Mouse (Mus musculus): ENCODE results near the gene Calcrl. TPM values are rescaled to one million over a fixed set of nuclear protein-coding genes. Genes with fewer than 3 reads are reported as not detected.

The Calcrl gene
- polyA plus RNA-seq, 1 experiment from 2014 or later = 12.7 TPM

DNA sequence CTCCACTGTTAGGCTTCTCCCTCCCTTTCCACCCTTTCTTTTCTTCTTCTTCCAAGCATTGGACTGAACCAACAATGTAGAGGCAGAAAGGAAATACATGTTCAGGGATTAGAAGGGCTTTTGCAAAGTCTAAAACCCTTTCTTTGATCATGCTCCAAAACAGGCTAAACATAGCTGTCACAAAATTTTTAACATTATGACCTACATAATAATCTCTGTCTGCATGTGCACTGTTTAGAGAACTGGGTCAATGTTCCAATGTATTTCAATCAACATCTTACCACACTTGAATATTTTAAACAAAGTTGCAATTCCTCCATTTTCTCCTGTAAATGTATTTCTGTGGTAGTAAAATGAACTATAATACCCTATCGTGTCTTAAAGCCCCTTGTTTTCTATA, 20.3 kb upstream of the Calcrl start:
- Histone ChIP-seq H3K4me3 (replicated peaks) (no peak overlapping the region), H3K9me3 (no peaks in the 10 kb centered on the region), H3K27me3 (no peaks in the 10 kb centered on the region), H3K4me1 (replicated peaks) (no peaks in the 10 kb centered on the region), H3K9ac (replicated peaks) (no peak overlapping the region), H3K4me2 (no peak overlapping the region), H3K27ac (no peak overlapping the region), H3K36me3 (no peaks in the 10 kb centered on the region)
- ATAC-seq (ENCODE audit: insufficient number of reproducible peaks, insufficient read depth, low FRiP score, low TSS enrichment, low read depth) = no peak
- WGBS = 89% methylated on average over 1 of the region's 1 CpGs

DNA sequence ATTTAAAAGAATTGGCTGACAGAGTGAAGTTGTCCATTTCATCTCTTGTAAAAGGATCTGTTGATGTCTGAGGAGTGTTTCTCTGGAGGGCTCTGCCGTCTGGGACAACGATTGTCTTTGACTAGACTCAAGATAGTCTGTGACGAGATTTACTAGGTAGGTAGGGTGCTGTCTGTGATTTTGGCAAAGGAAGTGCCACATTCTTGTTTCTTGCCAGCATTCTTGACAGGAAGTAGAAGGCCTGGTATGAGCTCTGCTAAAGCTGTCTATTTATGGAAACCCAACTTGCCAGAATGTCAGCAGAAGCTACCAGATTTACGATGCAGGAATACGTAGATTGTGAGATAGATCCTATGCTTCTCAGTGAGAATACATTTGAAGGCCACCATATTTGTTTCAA, 16.7 kb upstream of the Calcrl start:
- H3K36me3 ChIP-seq = no peaks in the 10 kb centered on the region
- ATAC-seq (ENCODE audit: insufficient number of reproducible peaks, insufficient read depth, low FRiP score, low TSS enrichment, low read depth) = no peak
- H3K4me1 ChIP-seq (replicated peaks) = no peaks in the 10 kb centered on the region
- no peaks in the 10 kb centered on the region for H3K9me3 ChIP-seq
- no peaks in the 10 kb centered on the region for H3K27me3 ChIP-seq
- WGBS = 85% methylated on average over 5 of the region's 5 CpGs
- no peak overlapping the region for H3K4me2 ChIP-seq
- no peak overlapping the region for H3K4me3 ChIP-seq (replicated peaks)
- H3K27ac ChIP-seq = no peak overlapping the region
- H3K9ac ChIP-seq (replicated peaks) = no peak overlapping the region

DNA sequence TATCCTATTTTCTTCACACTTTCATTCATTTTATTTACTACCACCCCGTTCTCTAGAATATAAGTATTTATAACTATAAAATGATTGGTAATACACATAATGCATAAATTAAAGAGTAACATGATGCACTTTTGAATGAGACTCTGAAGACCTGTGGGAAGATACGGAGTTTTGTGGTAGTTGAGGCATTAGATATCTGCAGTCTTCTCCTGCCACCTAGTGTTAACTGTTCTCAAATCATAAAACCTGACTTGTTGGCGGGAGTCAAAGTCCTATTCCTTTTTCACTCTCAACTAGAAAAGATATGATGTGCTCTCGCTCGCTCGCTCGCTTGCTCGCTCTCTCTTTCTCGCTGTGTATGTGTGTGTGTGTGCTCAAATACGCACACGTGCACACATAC, 4.5 kb upstream of the Calcrl start:
- Histone ChIP-seq H3K9ac (replicated peaks) (no peak overlapping the region), H3K4me1 (replicated peaks) (peaks cover 3% of the 10 kb centered on the region), H3K27me3 (no peaks in the 10 kb centered on the region), H3K4me2 (no peak overlapping the region), H3K4me3 (replicated peaks) (no peak overlapping the region), H3K36me3 (no peaks in the 10 kb centered on the region), H3K27ac (no peak overlapping the region), H3K9me3 (no peaks in the 10 kb centered on the region)
- WGBS = 59% methylated on average over 11 of the region's 11 CpGs
- no peak for ATAC-seq (ENCODE audit: insufficient number of reproducible peaks, insufficient read depth, low FRiP score, low TSS enrichment, low read depth)

DNA sequence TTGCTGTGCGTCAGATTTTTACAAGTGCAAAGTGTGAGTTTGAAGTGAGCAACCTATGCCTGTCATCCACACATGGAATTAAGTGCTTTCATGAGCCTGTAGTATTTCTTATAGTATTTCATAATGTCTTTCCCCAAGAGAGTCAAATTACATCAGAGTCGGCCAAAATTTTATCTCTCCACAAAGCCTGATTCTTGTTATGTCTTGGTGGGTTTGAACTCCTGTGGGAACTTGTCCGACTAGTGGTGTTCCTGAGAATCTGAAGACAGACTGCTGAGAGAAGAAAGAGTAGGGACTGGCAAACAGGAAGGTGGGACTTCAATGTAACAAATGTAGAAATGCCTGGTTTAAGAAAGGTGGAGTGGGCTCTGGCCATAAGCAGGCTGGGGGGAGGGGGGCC, 3.6 kb upstream of the Calcrl start:
- Histone ChIP-seq H3K36me3 (no peaks in the 10 kb centered on the region), H3K9me3 (no peaks in the 10 kb centered on the region), H3K4me3 (replicated peaks) (no peak overlapping the region), H3K9ac (replicated peaks) (no peak overlapping the region), H3K4me2 (no peak overlapping the region), H3K27ac (no peak overlapping the region), H3K27me3 (no peaks in the 10 kb centered on the region), H3K4me1 (replicated peaks) (peaks cover 3% of the 10 kb centered on the region)
- WGBS = 45% methylated on average over 3 of the region's 3 CpGs
- no peak for ATAC-seq (ENCODE audit: insufficient number of reproducible peaks, insufficient read depth, low FRiP score, low TSS enrichment, low read depth)

DNA sequence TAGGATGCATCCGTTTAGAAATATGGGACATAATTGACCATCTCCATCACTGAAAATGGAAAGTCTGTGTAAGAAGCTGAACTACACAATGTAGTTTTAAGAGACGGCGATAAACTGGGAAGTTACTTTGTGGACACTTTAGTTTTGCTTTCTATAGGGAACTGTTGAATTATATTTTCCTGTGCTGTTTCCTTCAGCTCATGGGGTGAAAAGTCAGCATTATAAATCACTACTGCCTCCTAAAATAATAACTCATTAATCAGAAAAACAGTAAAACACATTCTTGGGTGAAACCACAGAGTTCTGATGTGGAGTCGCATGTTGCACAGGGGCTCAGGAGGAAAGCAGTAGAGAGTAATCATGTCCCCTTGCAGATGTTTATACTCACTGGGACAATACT, 1.3 kb upstream of the Calcrl start:
- no peak overlapping the region for H3K4me2 ChIP-seq
- no peak overlapping the region for H3K9ac ChIP-seq (replicated peaks)
- H3K9me3 ChIP-seq = no peaks in the 10 kb centered on the region
- 67% methylated on average over 4 of the region's 4 CpGs for WGBS
- no peak for ATAC-seq (ENCODE audit: insufficient number of reproducible peaks, insufficient read depth, low FRiP score, low TSS enrichment, low read depth)
- no peak overlapping the region for H3K27ac ChIP-seq
- no peak overlapping the region for H3K4me3 ChIP-seq (replicated peaks)
- H3K27me3 ChIP-seq = no peaks in the 10 kb centered on the region
- H3K36me3 ChIP-seq = no peaks in the 10 kb centered on the region
- H3K4me1 ChIP-seq (replicated peaks) = peaks cover 3% of the 10 kb centered on the region

DNA sequence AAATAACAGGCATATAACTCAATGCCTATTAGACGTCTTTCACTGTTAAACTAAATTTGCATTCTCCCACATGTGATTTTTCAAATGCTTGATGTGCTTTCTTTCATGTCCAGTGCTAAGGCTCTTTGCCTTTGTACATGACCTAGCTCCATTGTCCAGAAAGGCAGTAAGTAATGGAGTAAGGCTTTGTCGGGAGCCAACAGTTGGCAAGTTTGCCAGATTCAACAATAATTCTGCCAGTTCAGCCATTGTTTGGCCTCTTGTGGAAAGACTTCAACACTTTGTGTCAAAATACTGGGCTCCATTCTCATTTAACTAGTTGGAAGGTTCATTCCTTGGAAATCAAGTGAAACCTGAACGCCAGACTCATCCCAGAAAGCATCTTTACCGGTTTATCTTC, 8.7 kb downstream of the Calcrl start:
- no peak overlapping the region for H3K4me2 ChIP-seq
- no peaks in the 10 kb centered on the region for H3K9me3 ChIP-seq
- no peak overlapping the region for H3K4me3 ChIP-seq (replicated peaks)
- 90% methylated on average over 4 of the region's 4 CpGs for WGBS
- H3K27ac ChIP-seq = no peak overlapping the region
- ATAC-seq (ENCODE audit: insufficient number of reproducible peaks, insufficient read depth, low FRiP score, low TSS enrichment, low read depth) = no peak
- H3K4me1 ChIP-seq (replicated peaks) = no peaks in the 10 kb centered on the region
- no peaks in the 10 kb centered on the region for H3K36me3 ChIP-seq
- no peaks in the 10 kb centered on the region for H3K27me3 ChIP-seq
- H3K9ac ChIP-seq (replicated peaks) = no peak overlapping the region

DNA sequence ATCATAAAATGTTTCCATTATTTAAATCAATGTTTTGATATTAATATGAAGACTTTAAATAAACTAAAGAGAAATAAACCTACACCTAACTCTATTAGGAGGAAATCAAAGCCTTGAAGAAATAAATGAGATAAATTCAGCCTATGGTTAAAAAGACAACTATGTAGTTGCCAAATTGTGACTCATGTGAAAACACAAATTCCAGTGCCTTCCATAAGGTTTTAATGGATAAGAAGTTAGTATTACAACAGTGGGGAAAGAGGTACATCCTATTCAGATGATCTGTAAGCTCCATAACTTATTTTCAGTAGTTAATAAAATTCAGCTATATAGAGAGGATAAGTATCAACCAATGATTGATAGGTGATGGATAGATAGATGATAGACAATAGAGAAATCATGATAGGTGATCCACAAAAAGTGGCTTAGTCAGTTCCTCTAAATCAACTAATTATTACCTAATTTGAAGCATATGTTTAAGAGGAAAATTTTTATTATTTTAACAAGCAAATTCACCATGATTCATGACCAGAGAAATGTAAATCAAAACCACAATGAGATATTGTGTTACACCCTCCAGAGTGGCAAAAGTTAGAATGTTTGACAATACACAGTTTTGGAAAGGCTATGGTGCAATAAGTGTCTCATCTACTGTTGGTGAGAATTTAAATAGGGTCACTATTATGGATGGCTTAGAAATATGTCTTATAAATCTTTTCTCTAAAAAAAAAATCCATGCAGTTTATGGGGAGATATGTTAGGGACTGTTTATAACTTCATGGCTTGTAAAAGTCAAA, 15.2 kb downstream of the Calcrl start:
- Histone ChIP-seq H3K4me1 (replicated peaks) (no peaks in the 10 kb centered on the region), H3K4me2 (no peak overlapping the region), H3K4me3 (replicated peaks) (no peak overlapping the region), H3K9ac (replicated peaks) (no peak overlapping the region), H3K36me3 (no peaks in the 10 kb centered on the region), H3K27ac (no peak overlapping the region), H3K27me3 (no peaks in the 10 kb centered on the region), H3K9me3 (no peaks in the 10 kb centered on the region)
- no peak for ATAC-seq (ENCODE audit: insufficient number of reproducible peaks, insufficient read depth, low FRiP score, low TSS enrichment, low read depth)

DNA sequence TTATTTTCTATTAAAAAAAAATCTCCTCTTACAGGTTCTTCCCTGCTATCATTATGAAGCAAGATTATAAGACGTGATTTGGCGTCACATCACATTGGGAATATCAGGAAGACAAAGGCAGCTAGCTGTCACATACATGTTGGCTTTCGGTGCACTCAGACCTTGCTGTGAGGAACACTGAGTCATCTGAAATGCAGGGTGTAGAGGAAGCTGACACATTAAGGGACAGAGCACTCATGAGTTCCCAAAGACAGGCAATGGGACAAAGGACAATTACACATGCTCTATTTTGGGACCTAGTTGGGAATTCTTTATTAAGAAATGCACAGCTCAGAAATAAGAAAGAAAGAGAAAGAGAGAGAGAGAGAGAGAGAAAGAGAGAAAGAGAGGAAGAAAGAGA, 20.4 kb downstream of the Calcrl start:
- no peak overlapping the region for H3K9ac ChIP-seq (replicated peaks)
- no peak for ATAC-seq (ENCODE audit: insufficient number of reproducible peaks, insufficient read depth, low FRiP score, low TSS enrichment, low read depth)
- 91% methylated on average over 3 of the region's 3 CpGs for WGBS
- no peaks in the 10 kb centered on the region for H3K27me3 ChIP-seq
- no peaks in the 10 kb centered on the region for H3K9me3 ChIP-seq
- no peak overlapping the region for H3K4me3 ChIP-seq (replicated peaks)
- H3K4me1 ChIP-seq (replicated peaks) = no peaks in the 10 kb centered on the region
- no peaks in the 10 kb centered on the region for H3K36me3 ChIP-seq
- H3K4me2 ChIP-seq = no peak overlapping the region
- H3K27ac ChIP-seq = no peak overlapping the region

DNA sequence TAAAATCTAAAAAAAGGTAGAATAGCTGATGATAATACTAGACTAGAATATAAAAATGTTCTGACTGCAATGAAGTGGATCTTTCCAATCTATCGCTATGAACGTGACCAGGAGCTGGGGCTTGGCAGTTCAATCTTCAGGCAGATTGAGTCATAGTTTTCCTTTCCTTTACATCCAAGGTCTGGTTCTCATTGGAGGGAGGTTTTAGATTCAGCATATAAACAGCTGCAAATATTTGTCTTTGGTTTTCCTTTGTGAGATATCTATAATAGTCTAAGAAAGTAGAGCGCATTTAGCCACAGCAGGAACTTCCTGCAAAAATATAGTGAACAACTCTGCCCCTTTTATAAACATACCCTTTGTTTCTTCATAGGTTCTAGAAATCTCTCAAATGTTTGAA, 22.5 kb downstream of the Calcrl start:
- no peak overlapping the region for H3K27ac ChIP-seq
- no peaks in the 10 kb centered on the region for H3K4me1 ChIP-seq (replicated peaks)
- no peak overlapping the region for H3K4me3 ChIP-seq (replicated peaks)
- no peak for ATAC-seq (ENCODE audit: insufficient number of reproducible peaks, insufficient read depth, low FRiP score, low TSS enrichment, low read depth)
- no peaks in the 10 kb centered on the region for H3K27me3 ChIP-seq
- no peak overlapping the region for H3K9ac ChIP-seq (replicated peaks)
- 92% methylated on average over 3 of the region's 3 CpGs for WGBS
- no peaks in the 10 kb centered on the region for H3K9me3 ChIP-seq
- no peak overlapping the region for H3K4me2 ChIP-seq
- H3K36me3 ChIP-seq = no peaks in the 10 kb centered on the region

DNA sequence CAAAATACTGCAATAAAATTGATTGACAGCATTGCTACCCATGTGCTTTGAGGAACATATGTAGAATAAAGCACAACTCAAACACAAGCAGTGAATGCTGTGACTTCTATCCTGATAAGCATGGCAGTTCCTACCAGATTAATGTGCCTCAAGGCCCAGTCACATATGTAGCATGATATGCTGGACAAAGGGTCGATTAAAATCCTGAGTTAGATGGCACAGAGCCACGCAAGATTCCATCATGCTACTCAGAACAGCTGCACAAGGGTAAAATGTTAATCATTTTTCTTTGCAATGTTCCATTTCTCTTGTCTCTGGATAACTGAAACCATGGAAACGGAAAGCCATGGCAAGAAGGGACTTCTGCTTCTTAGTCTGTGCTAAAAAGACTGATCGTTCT, 28.7 kb downstream of the Calcrl start:
- no peaks in the 10 kb centered on the region for H3K9me3 ChIP-seq
- H3K27ac ChIP-seq = no peak overlapping the region
- no peak overlapping the region for H3K9ac ChIP-seq (replicated peaks)
- no peak for ATAC-seq (ENCODE audit: insufficient number of reproducible peaks, insufficient read depth, low FRiP score, low TSS enrichment, low read depth)
- no peak overlapping the region for H3K4me3 ChIP-seq (replicated peaks)
- H3K4me1 ChIP-seq (replicated peaks) = no peaks in the 10 kb centered on the region
- no peaks in the 10 kb centered on the region for H3K27me3 ChIP-seq
- H3K4me2 ChIP-seq = no peak overlapping the region
- 90% methylated on average over 4 of the region's 4 CpGs for WGBS
- H3K36me3 ChIP-seq = no peaks in the 10 kb centered on the region

DNA sequence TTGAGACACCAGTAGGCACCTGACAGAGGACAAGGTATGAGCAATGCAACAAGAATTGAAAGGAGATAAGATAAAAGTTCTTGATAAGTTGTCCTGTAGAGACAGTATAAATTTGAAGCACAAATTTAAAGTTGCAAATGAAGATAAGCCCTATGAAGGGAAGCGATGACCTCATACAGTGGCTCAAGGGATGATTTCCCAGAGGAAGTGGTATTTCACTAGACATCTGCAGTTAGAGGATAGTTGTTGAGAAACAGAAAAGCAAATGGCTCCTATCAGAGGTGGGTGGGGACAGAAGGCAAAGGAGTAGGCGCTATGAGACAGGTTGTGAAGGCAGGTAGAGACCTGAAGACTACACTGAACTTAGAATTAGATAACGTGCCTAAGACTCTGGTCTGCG, 32.0 kb downstream of the Calcrl start:
- no peak for ATAC-seq (ENCODE audit: insufficient number of reproducible peaks, insufficient read depth, low FRiP score, low TSS enrichment, low read depth)
- Histone ChIP-seq H3K4me1 (replicated peaks) (no peaks in the 10 kb centered on the region), H3K9me3 (no peaks in the 10 kb centered on the region), H3K27ac (no peak overlapping the region), H3K27me3 (no peaks in the 10 kb centered on the region), H3K4me3 (replicated peaks) (no peak overlapping the region), H3K4me2 (no peak overlapping the region), H3K9ac (replicated peaks) (no peak overlapping the region), H3K36me3 (no peaks in the 10 kb centered on the region)
- 78% methylated on average over 4 of the region's 4 CpGs for WGBS

DNA sequence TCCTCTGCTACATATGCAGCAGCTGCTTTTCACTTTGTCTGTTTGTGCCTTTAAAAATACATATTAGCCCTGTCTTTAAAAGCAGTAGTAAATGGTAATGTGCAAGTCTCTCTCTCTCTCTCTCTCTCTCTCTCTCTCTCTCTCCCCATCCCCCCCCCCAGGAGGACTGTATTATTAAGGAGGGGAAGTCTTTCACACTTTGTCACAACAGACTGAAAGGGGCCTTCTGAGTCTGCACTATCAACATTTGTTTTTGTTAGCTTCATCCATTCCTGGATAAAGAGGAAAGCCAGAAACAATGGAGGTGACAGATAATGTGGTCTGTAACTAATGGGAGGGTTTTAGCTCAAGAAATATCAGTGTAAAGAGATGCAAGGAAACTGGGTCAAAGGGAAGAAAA, 36.1 kb downstream of the Calcrl start:
- H3K27me3 ChIP-seq = no peaks in the 10 kb centered on the region
- H3K4me3 ChIP-seq (replicated peaks) = no peak overlapping the region
- no peaks in the 10 kb centered on the region for H3K9me3 ChIP-seq
- H3K4me1 ChIP-seq (replicated peaks) = peaks cover 4% of the 10 kb centered on the region; the same call in 1 of the 2 replicates
- H3K4me2 ChIP-seq = no peak overlapping the region
- H3K36me3 ChIP-seq = no peaks in the 10 kb centered on the region
- no peak for ATAC-seq (ENCODE audit: insufficient number of reproducible peaks, insufficient read depth, low FRiP score, low TSS enrichment, low read depth)
- H3K9ac ChIP-seq (replicated peaks) = no peak overlapping the region
- no peak overlapping the region for H3K27ac ChIP-seq
